Mouse (Mus musculus) hindbrain, embryonic 15.5 days (tissue): ENCODE results near the gene Pcdh15. TPM values are rescaled to one million over a fixed set of nuclear protein-coding genes. Genes with fewer than 3 reads are reported as not detected.

Source experiments
- ATAC-seq: fragments of 200-750 bp; cut with Nextera tagmentation; 2 replicates; pipeline ENCODE4 v1.8.0; 2017; ENCODE audit warnings: low read depth, moderate number of reproducible peaks, moderate TSS enrichment; ENCODE audit not compliant: low FRiP score
- H3K27ac ChIP-seq: fragments of 300-500 bp; sonication (generic); replicated peaks from 2 replicates; pipeline ENCODE4 v1.5.1; 2015; ENCODE audit warnings: mild to moderate bottlenecking, inconsistent platforms
- H3K27me3 ChIP-seq: fragments of 300-500 bp; sonication (generic); 2 replicates; pipeline ENCODE4 v1.6.1; 2015; ENCODE audit warnings: control low read depth, inconsistent platforms
- H3K36me3 ChIP-seq: fragments of 300-500 bp; sonication (generic); 2 replicates; pipeline ENCODE4 v1.6.1; 2015; ENCODE audit warnings: control low read depth, inconsistent platforms
- H3K4me1 ChIP-seq: fragments of 300-500 bp; sonication (generic); replicated peaks from 2 replicates; pipeline ENCODE4 v1.6.1; 2015; ENCODE audit warnings: control low read depth, inconsistent platforms
- H3K4me2 ChIP-seq: fragments of 300-500 bp; sonication (generic); 2 replicates; pipeline ENCODE4 v1.6.1; 2015; ENCODE audit warnings: moderate library complexity, mild to moderate bottlenecking, inconsistent platforms
- H3K4me3 ChIP-seq: fragments of 300-500 bp; sonication (generic); 2 replicates; pipeline ENCODE4 v1.5.1; 2015; ENCODE audit warnings: mild to moderate bottlenecking, inconsistent platforms
- H3K9ac ChIP-seq: fragments of 300-500 bp; sonication (generic); 2 replicates; pipeline ENCODE4 v1.6.1; 2015; ENCODE audit warnings: inconsistent platforms
- H3K9me3 ChIP-seq: fragments of 300-500 bp; sonication (generic); 2 replicates; pipeline ENCODE4 v1.6.1; 2016; ENCODE audit warnings: control low read depth, inconsistent platforms
- WGBS: fragments of 180-500 bp; shearing (Covaris S2); methylation state at CpG from one replicate; pipeline ENCODE4 v1.1.7; 2015; 5-methylcytosine and 5-hydroxymethylcytosine counted together
- polyA plus RNA-seq: library from polyadenylated mRNA; unstranded; fragments of >200 nt; fragmentation: Nextera tagmentation; extraction: Ambion mirVana; gene quantifications from 2 replicates; pipeline ENCODE4 v1.2.1, GENCODE M21; 2015

Pcdh15 gene
- polyA plus RNA-seq, 1 experiment from 2014 or later: 13.8 TPM

DNA sequence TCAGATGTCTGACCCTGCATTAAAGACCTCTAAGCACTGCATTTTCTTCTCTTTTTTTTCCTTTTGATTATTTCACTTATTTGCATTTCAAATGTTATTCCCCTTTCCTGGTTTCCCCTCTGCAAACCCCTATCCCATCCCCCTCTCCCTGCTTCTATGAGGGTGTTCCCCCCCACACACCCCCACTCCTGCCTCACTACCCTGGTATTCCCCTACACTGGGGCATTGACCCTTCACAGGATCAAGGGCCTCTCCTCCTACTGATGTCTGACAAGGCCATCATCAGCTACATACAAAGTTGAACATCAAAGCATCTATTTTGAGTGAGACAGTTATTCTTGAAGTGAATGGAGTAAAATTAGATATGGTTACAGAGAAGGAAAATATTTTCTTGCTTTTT is 48.4 kb downstream of the Pcdh15 start:
- Histone ChIP-seq H3K9me3 (no peaks in the 10 kb centered on the region), H3K4me1 (no peaks in the 10 kb centered on the region), H3K36me3 (no peaks in the 10 kb centered on the region), H3K9ac (no peak overlapping the region), H3K27ac (no peak overlapping the region), H3K4me3 (no peak overlapping the region), H3K4me2 (no peak overlapping the region), H3K27me3 (no peaks in the 10 kb centered on the region)
- ATAC-seq: no peak

DNA sequence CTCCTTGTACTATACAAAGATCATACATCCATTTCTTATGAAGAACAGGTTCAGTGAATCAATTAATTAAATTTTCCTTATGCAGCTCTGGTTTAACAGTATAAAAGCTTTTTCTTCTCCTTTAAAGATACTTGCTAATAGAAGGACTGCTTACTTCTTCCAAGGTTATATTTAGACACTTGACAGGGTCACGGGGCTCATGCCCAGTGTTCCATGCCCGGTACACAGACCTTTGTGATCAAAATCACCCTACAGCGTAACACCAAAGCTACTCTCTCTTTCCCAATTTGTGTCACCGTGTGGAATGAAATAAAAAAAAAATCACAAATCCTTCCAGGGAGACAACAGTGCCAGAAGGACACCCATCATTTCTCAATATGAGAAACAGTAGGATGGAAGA is 48.8 kb downstream of the Pcdh15 start:
- Histone ChIP-seq H3K27me3 (no peaks in the 10 kb centered on the region), H3K4me2 (no peak overlapping the region), H3K4me3 (no peak overlapping the region), H3K36me3 (no peaks in the 10 kb centered on the region), H3K4me1 (no peaks in the 10 kb centered on the region), H3K9ac (no peak overlapping the region), H3K9me3 (no peaks in the 10 kb centered on the region), H3K27ac (no peak overlapping the region)
- WGBS: 52% methylated on average over 4 of the region's 4 CpGs
- no peak for ATAC-seq

DNA sequence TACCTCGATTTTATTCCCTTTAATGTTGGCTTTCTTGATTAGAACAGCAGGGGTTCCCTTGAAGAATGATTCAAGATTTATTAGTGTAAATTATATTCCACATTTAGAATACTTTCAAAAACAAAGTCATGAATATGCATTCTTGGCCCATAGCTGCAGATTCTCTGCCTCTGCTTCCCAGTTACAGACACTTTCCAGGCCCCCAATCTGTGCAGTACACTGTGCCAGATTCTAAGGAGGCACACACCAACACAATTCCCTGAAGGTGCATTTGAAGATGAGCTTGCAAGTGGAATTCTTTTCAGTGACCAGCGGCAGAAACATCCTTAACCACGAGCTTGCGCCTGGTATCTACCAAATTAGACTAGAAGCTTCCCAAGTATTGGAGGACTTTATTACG is 55.4 kb downstream of the Pcdh15 start:
- ATAC-seq: no peak
- no peaks in the 10 kb centered on the region for H3K27me3 ChIP-seq
- 86% methylated on average over 5 of the region's 5 CpGs for WGBS
- no peak overlapping the region for H3K4me2 ChIP-seq
- no peaks in the 10 kb centered on the region for H3K36me3 ChIP-seq
- H3K4me3 ChIP-seq: no peak overlapping the region
- H3K4me1 ChIP-seq: no peaks in the 10 kb centered on the region
- no peak overlapping the region for H3K27ac ChIP-seq
- no peak overlapping the region for H3K9ac ChIP-seq
- H3K9me3 ChIP-seq: no peaks in the 10 kb centered on the region

DNA sequence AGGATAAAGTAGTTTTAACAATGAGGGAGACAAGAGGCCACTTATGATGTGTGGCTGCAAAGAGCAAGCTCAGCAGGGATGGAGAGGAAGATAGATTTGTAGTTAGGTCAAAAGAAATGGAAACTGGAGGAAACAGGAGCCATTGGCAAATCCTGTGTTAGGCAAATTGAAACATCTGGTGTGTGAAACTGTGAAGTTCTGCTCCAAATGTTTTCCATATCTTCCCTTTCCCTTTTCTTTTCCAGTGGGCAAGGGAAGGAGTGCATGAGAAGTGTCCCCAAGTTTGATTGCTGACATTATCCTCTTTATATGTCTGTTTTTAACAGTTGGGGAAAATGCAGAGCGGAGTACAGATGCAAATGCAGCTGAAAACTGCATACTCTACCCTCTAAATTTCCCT is 62.6 kb downstream of the Pcdh15 start:
- Histone ChIP-seq H3K4me3 (no peak overlapping the region), H3K4me1 (no peaks in the 10 kb centered on the region), H3K27ac (no peak overlapping the region), H3K27me3 (no peaks in the 10 kb centered on the region), H3K36me3 (no peaks in the 10 kb centered on the region), H3K9ac (no peak overlapping the region), H3K4me2 (no peak overlapping the region), H3K9me3 (no peaks in the 10 kb centered on the region)
- WGBS: 87% methylated on average over 1 of the region's 1 CpGs
- no peak for ATAC-seq

DNA sequence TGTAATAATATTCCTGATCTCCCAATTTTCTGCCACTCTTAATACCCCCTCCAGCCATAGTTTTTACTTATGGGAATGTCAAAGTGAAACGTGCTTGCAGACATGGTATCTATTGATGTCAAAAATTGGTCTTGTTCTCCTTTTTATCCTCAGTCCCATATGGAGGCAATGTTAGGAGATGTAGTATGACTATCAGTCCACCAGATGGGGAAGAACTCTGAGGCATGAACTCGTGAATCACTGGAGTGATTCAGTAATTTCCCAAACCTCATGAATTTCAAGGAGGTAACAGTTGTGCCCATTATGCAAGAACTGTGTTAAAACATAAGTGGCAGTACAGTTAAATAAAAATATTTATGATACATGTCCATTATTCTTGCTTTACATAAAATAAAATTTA is 116.9 kb downstream of the Pcdh15 start:
- Histone ChIP-seq H3K9me3 (no peaks in the 10 kb centered on the region), H3K4me3 (no peak overlapping the region), H3K4me2 (no peak overlapping the region), H3K27ac (no peak overlapping the region), H3K36me3 (no peaks in the 10 kb centered on the region), H3K9ac (no peak overlapping the region), H3K4me1 (no peaks in the 10 kb centered on the region), H3K27me3 (no peaks in the 10 kb centered on the region)
- no peak for ATAC-seq
- 83% methylated on average over 2 of the region's 2 CpGs for WGBS

DNA sequence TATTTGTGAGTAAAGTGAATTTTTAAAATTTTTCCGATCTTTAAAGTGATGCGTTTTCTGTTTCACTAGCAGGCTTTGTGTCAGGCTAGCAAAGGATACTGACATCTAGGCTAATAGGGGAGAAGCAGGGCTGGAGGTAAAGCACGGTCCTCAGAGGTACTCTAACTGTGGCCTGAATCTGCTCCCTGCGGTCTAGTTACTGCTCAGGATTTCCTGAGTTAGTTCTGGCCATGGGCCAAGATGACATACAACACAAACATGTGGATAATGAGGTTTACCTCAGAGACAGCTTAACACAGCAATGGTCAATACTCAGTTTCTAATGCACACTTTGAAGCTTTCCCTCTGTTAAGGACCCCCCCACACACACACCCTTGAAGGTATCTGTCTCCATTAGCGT is 143.2 kb downstream of the Pcdh15 start:
- H3K27ac ChIP-seq: no peak overlapping the region
- 78% methylated on average over 5 of the region's 5 CpGs for WGBS
- no peaks in the 10 kb centered on the region for H3K27me3 ChIP-seq
- H3K4me3 ChIP-seq: no peak overlapping the region
- no peak overlapping the region for H3K4me2 ChIP-seq
- no peaks in the 10 kb centered on the region for H3K36me3 ChIP-seq
- no peaks in the 10 kb centered on the region for H3K4me1 ChIP-seq
- no peaks in the 10 kb centered on the region for H3K9me3 ChIP-seq
- no peak for ATAC-seq
- H3K9ac ChIP-seq: no peak overlapping the region

DNA sequence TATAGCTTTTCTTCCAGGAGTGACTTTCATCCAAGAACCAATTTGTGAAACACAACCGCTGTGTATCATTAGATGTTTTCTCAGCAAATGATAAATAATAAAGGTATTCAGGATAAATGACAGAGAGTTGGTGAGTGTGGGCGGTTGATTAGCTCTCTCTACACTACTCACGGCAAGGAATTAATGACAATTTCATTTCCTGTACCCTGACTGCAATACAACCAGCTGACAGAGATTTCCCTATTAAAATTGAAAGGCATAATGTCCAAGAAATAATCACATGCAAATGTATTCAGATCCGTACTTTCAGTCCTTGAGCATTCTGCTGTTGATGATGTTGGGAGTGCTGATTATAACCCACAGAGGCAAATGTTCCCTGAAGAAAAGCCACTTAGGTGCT is 181.3 kb downstream of the Pcdh15 start:
- no peaks in the 10 kb centered on the region for H3K9me3 ChIP-seq
- no peaks in the 10 kb centered on the region for H3K4me1 ChIP-seq
- H3K27me3 ChIP-seq: no peaks in the 10 kb centered on the region
- no peaks in the 10 kb centered on the region for H3K36me3 ChIP-seq
- no peak overlapping the region for H3K27ac ChIP-seq
- no peak overlapping the region for H3K9ac ChIP-seq
- no peak for ATAC-seq
- H3K4me2 ChIP-seq: no peak overlapping the region
- H3K4me3 ChIP-seq: no peak overlapping the region
- WGBS: 69% methylated on average over 4 of the region's 4 CpGs

DNA sequence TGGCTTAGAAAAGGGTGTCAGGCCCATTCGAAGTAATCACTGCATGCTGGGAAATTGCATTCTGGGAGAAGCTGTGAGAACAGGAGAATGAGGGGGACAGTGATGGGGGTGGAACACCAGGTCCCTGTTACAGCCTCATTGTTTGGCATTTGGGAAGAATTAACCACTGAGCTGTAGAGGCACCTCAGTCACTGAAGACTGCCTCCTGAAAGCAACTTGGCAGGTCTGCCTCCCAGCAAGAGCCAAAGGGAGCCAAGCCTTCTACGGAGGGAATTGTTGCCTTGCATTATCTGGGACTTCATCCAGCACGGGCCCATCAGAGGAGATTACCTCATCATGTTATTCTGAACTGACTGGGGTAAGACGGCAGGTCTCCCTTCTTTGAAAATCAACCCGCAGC is 197.3 kb downstream of the Pcdh15 start:
- no peaks in the 10 kb centered on the region for H3K27me3 ChIP-seq
- ATAC-seq: peak; percentile 45; the same call in 1 of the 2 replicates
- 66% methylated on average over 5 of the region's 5 CpGs for WGBS

DNA sequence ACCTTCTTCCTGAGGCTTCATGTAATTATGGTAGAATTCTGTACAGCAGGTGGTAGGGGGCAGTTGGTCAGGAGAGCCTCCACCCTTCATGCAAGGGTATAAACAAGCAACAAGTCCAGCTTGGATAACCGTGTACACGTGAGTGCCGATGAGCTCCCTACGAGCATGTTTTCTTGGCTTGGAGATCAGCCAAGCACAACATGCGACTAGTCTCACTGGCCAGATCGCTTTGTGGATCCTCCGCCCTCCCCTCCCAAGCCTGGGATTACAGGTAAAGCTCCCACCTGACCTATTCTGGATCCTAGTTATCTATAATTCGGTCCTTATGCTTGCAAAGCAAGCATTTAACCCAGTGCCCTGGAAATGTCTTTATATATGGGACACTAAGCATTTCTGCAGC is 202.8 kb downstream of the Pcdh15 start:
- H3K4me3 ChIP-seq: no peak overlapping the region
- ATAC-seq: no peak
- H3K9ac ChIP-seq: no peak overlapping the region
- no peak overlapping the region for H3K4me2 ChIP-seq
- H3K27me3 ChIP-seq: no peaks in the 10 kb centered on the region
- 77% methylated on average over 8 of the region's 8 CpGs for WGBS
- H3K9me3 ChIP-seq: no peaks in the 10 kb centered on the region
- no peak overlapping the region for H3K27ac ChIP-seq
- no peaks in the 10 kb centered on the region for H3K36me3 ChIP-seq
- no peaks in the 10 kb centered on the region for H3K4me1 ChIP-seq

More for the DNA sequence above, 197.3 kb downstream of the Pcdh15 start:
- Histone ChIP-seq H3K4me3 (no peak overlapping the region), H3K27ac (no peak overlapping the region), H3K4me2 (no peak overlapping the region), H3K9me3 (no peaks in the 10 kb centered on the region), H3K9ac (no peak overlapping the region), H3K36me3 (no peaks in the 10 kb centered on the region), H3K4me1 (no peaks in the 10 kb centered on the region)

DNA sequence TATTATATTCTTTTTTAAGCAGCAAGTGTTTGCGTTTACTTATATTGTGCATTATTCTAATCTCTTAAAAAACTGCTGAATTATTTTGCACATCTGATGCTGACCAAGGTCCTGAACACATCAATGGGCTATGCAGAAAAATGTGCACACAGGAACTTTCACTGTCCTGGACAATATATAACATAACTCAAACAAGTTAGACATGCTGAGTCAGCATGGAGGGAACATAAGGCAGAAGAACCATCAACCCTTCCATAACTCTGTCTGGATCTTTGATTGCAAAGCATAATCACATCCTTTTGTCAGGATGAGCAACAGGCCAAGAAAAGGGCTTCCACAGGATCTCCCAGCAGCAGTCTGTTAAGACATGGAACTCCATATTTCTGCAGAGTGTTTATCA is 207.5 kb downstream of the Pcdh15 start:
- no peaks in the 10 kb centered on the region for H3K9me3 ChIP-seq
- H3K36me3 ChIP-seq: no peaks in the 10 kb centered on the region
- no peak overlapping the region for H3K9ac ChIP-seq
- no peak overlapping the region for H3K4me3 ChIP-seq
- H3K4me2 ChIP-seq: no peak overlapping the region
- H3K4me1 ChIP-seq: no peaks in the 10 kb centered on the region
- WGBS: 91% methylated on average over 1 of the region's 1 CpGs
- H3K27ac ChIP-seq: no peak overlapping the region
- no peaks in the 10 kb centered on the region for H3K27me3 ChIP-seq
- ATAC-seq: no peak

DNA sequence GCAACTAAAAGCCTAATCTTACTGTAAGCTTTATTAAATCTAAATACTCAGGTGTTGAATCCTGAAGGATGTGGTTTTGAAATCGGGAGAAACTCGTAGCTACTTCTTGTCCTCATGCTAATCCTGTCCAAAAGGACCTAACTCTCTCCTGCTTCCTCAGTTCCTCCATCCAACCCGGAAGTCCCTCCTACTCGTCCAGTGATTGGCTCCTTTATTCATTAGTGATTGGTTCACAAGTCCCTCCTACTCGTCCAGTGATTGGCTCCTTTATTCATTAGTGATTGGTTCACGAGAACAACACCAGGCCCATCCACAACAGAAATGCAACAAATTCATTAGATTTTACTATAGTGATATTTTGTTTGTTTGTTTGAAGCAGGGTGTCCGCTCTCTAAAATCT is 227.7 kb downstream of the Pcdh15 start:
- no peak overlapping the region for H3K9ac ChIP-seq
- H3K9me3 ChIP-seq: no peaks in the 10 kb centered on the region
- H3K36me3 ChIP-seq: no peaks in the 10 kb centered on the region
- WGBS: 91% methylated on average over 7 of the region's 7 CpGs
- ATAC-seq: no peak
- no peak overlapping the region for H3K4me2 ChIP-seq
- no peaks in the 10 kb centered on the region for H3K27me3 ChIP-seq
- H3K4me1 ChIP-seq: no peaks in the 10 kb centered on the region
- H3K27ac ChIP-seq: no peak overlapping the region
- no peak overlapping the region for H3K4me3 ChIP-seq

DNA sequence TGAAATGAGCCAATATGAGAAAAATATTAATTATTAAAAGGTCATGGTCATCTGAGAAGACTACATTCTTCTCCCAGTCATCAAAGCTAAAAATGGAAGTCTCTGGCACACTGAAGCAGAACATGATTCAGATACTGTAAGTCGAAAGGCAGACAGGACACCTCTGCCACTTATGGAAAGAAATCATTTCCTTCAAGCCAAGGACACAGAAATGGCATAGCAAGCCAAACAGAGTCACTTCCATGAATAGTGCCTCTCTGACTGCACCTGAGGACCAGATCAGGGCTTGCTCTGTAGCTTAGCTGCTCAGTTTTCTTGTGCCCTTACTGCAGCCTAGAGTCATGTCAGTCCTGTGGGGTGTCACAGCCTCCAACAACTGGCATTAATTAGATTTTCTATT is 234.3 kb downstream of the Pcdh15 start:
- 85% methylated on average over 1 of the region's 1 CpGs for WGBS
- ATAC-seq: no peak

DNA sequence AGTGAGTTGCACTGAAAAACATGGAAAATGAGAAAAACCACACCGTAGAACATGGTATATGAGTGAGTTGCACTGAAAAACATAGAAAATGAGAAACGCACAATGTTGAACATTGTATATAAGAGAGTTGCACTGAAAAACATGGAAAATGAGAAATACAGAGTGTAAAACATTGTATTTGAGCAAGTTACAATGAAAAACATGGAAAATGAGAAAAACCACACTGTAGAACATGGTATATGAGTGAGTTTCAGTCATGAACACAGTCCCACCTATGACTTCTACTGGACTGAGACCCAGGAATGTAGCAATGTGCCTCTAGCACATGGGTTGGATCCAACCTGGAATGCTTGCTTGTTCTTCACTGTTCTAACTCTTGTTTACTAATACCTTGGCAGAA is 279.9 kb downstream of the Pcdh15 start:
- Histone ChIP-seq H3K27me3 (no peaks in the 10 kb centered on the region), H3K9ac (no peak overlapping the region), H3K27ac (no peak overlapping the region), H3K4me1 (no peaks in the 10 kb centered on the region), H3K9me3 (no peaks in the 10 kb centered on the region), H3K4me2 (no peak overlapping the region), H3K36me3 (no peaks in the 10 kb centered on the region), H3K4me3 (no peak overlapping the region)
- 77% methylated on average over 2 of the region's 2 CpGs for WGBS
- ATAC-seq: no peak

More for the DNA sequence above, 234.3 kb downstream of the Pcdh15 start:
- no peaks in the 10 kb centered on the region for H3K27me3 ChIP-seq
- H3K4me3 ChIP-seq: no peak overlapping the region
- no peaks in the 10 kb centered on the region for H3K9me3 ChIP-seq
- no peaks in the 10 kb centered on the region for H3K36me3 ChIP-seq
- H3K4me1 ChIP-seq: no peaks in the 10 kb centered on the region
- no peak overlapping the region for H3K9ac ChIP-seq
- H3K4me2 ChIP-seq: no peak overlapping the region
- no peak overlapping the region for H3K27ac ChIP-seq
